In genomic region chr3:21296581-21297110, GRCm38 (mm10) we compare ENCODE assay signal across 7 mouse cellular contexts.
"Had no signal": no experiment of that assay in that cellular context is flagged by ENCODE, and none has a peak within 500 bp of the region (broad histone marks: within the 10 kb centered on the region; RNA-seq: fewer than 3 reads in every experiment).

No protein-coding gene starts in this region.

- H3K27me3 ChIP-seq: kidney, embryonic 15.5 days; liver, embryonic 15.5 days; neural tube, embryonic 12.5 days had no signal

- H3K9me3 ChIP-seq: kidney, embryonic 15.5 days; liver, embryonic 15.5 days; neural tube, embryonic 12.5 days had no signal

- H3K36me3 ChIP-seq: kidney, embryonic 15.5 days; liver, embryonic 15.5 days; neural tube, embryonic 12.5 days had no signal

- H3K4me2 ChIP-seq: kidney, embryonic 15.5 days; liver, embryonic 15.5 days; neural tube, embryonic 12.5 days had no signal

- H3K4me3 ChIP-seq: kidney, embryonic 15.5 days; liver, embryonic 15.5 days; neural tube, embryonic 12.5 days had no signal

- H3K4me1 ChIP-seq: kidney, embryonic 15.5 days; liver, embryonic 15.5 days; neural tube, embryonic 12.5 days had no signal

- H3K27ac ChIP-seq: kidney, embryonic 15.5 days; liver, embryonic 15.5 days; neural tube, embryonic 12.5 days; stomach, postnatal 0 days had no signal

- DNase-seq: kidney, postnatal 14 days; lung, adult 2 months; thymus, postnatal 4 days had no signal

- H3K9ac ChIP-seq: kidney, embryonic 15.5 days; liver, embryonic 15.5 days; neural tube, embryonic 12.5 days had no signal
